Mouse (Mus musculus) ovary, postnatal 14 days (tissue): Measurements from ENCODE around the gene Rgs8.

Experiments
- DNase-seq: peaks from one replicate; pipeline ENCODE4 v3.0.0; 2022; ENCODE audit warnings: low spot score

Gene Rgs8

DNA sequence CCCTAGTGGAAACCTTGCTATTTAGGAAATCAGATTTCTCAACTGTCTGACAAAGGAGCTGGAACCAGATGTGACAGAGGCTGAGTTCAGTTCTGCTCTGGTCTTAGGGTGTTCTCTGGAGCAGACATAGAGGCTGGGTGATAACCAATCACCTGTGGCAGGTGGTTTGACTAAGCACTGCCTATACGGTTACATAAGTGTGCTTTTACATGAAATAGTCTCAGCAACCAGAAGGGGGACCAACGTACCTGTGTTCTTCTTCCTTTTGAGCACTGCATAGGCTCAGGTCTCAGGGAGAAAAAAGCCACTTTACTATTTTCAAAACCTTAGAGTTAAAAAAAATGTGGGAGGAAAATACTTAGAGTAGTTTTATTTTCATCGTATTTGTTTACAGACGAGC is 22.8 kb downstream of the Rgs8 start:
- no peak for DNase-seq

DNA sequence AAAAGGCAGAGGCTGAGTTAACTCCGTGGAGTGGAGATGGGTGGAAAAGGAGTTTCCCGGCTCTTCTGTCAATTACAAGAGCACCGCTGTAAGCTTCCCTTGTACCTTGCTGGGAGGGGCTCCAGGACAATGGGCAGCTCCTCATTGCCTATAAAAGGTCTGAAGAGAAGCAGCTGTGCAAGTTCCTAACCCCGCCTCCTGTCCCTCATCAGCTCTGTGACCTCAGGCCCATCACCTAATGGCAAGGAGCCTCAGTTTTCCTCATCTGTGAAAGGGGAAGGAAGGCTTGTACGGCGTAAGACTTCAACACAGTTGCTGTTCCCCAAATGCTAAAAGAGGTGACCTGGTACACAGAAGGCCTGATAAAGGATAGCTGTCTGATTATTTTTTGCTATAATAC is 24.8 kb downstream of the Rgs8 start:
- no peak for DNase-seq

DNA sequence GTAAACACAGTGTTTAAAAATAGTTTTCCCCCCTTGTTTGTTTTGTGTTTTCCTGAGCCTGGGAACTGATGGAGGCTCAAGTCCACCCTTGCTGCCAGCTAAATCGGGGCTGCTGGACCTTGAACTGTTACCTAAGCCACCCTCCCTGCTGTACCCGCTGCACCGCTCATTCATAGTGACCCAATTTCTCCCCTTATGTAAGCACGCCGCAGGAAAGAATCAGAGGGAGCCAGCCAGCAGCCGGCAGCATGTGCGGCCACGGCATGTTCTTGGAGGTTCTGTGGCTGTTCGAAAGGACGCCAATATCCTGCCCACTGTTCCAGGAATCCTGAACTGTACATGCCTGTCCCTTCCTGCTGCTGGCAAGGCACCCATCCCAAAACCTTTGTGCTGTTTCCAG is 26.3 kb downstream of the Rgs8 start:
- DNase-seq = no peak

DNA sequence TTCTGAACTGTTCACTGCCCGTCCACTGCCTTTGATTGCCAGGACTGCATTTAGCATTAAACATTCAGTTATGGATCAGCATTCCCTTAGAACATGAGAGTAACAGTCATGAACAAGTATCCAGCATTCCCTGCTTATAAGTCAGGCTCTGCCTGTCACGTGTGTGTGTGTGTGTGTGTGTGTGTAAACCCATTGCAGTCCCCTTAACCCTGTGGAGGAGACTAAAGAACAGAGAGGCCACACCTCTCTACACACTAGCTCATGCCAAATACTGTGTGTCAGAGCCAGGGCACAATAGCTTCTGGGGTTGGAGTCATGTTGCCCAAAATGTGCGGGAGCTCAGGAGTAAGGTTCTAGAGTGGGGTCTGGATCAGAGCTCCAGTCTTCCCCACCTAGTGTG is 26.8 kb downstream of the Rgs8 start:
- no peak for DNase-seq

DNA sequence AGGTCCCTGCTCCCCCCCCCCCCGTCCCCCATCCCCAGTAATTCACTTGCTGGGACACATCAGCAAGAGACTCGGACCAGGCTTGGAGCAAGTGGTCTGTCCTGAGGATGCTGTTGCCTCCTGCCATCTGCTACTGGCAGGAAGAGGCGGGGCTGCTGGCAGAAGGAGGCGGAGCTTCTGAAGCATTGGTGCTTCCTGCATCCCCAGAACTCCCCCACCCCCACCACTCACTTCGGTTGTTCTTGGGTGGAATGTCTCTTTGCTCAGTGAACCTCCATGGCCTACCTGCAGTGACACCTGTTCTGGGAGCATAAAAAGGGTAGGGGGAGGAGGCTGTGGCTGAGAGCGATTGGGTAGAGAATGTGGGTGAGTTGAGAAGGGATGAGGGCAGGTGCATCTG is 27.5 kb downstream of the Rgs8 start:
- no peak for DNase-seq

DNA sequence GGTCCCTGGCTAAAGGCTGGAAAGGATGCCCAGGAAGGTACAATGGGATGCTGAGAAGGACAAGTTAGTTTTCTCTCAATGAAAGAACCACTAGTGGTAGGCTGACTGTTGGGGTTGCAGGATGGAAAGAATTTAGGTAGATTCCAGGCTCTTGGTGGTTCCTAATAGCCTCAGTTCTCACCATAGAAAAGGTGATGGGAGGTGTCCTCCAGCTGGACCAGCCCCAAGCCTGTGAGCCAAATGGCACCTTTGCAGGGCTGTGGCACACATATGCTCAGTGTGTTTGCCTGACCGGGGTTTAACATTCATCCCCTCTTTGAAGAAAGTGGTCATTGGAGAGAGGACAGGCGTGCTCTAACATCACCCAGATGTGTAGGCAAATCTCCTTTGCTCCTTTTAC is 28.2 kb downstream of the Rgs8 start:
- no peak for DNase-seq

DNA sequence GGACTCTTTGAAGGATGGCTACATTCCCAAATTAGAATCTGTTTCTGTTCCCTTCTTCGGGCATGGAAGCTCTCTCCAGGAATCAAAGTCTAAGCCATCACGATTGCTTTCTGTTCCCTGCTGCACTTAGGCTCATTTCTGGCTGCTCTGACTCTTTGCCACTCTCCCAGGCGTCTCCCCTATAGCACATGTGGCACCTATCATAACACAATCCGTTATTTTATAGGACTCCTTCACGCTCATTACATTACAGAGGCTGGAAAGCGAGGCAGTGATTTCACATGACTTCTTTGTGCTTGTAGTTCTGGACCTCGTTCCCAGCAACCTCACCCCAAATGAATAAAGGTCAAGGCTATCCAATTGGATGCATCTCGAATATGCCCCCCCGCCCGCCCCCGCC is 30.4 kb downstream of the Rgs8 start:
- DNase-seq = no peak

DNA sequence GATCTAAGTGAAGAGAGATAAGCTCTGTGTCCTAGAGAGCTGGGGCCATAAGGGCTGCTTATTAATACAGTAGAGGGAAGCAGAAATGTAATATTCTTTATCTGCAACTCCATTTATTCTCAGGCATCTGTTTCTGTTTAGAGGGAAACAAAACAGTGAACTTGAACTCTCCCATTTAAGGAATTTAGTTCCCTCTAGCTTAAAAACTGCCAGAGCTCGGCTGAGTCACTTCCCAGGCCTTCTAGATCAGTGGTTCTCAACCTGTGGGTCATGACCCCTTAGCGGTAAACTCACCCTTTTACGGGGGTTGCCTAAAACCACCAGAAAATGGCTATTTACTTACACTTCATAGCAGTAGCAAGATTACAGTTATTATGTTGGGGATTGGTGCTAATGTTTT is 32.8 kb downstream of the Rgs8 start:
- no peak for DNase-seq

DNA sequence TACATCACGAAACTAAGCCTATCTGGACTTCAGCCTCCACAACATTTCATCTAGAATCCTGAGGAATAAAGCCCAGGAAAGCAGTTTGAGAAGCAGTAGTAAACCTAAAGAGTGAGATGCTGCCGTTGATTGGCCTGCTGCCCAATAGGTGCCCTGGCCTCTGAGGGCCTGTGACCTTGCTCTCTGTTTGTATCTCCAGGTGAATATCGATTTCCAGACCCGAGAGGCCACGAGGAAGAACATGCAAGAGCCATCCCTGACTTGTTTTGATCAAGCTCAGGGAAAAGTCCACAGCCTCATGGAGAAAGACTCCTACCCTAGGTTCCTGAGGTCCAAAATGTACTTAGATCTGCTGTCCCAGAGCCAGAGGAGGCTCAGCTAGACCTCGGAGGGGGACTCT is 39.7 kb downstream of the Rgs8 start:
- DNase-seq = no peak

DNA sequence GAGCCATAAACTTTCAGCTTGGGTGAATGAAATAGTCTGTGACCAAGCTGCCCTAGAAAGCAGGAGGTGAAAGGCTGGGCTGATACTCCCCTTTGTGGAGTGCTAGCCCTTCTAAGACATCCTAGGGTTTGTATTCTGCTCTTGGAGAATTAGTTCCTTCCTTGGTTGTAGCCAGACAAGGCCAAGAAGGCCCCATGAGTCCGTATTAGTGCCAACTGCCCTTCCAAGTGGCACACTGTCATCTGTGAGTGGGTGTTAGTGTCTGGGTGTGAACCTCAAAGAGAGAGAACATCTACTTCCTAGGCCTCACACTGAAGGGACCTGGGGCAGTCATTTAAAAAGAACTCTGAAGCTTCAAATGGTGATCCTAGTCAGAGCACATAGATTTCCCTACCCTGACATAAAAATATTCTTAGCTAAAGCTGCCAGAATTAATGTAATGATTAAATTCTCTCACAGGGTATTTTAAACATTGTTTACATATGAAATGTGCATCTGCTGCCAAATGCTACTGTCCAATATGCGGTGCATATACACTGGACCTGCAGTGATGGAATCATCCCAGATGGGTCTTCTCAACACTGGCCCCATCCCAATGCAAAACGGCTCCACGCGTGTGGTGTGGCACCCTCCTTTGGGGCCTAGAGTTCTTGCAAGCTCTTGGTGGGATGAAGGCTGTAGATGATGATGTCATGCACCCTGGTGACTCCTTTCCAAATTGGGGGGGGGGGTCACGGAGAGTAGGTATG is 41.7 kb downstream of the Rgs8 start:
- no peak for DNase-seq

DNA sequence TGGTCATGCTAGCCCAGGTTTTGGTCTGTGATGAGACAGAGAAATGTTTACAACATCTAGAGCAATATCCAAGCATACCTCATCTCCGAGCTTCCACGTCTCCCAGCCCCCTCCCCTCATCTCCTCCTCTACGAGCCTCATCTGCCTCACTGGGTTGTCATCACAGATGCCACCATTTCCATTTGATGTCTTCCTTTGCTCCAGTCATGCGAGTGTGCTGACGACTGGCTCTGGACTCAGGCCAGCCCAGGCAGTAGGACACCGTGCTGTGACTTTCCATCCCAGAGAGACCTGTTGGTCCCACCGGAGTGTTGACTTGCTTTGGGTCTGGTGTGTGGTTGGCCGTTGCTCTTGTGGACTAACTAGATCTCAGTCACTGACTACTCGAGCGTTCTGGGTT is 42.6 kb downstream of the Rgs8 start:
- no peak for DNase-seq

DNA sequence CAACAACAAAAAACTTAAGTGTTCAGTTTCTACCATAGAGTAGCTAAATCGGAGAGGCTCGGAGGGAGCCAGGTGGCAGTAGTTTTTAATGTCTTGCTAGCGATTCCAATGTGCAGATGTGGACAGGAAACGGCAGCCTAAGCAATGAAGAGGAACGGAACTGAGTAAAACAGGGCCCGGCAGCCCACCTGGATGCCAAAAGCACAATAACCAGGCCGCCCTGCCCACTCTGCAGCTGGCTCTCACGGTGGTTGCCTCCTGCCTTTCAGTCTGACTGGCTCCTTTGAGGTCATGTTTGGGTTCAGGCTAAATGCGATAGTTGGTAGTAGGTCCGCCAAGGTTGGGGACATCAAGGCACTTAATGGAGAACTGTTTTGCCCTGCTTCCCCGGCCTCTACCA is 43.3 kb downstream of the Rgs8 start:
- no peak for DNase-seq

DNA sequence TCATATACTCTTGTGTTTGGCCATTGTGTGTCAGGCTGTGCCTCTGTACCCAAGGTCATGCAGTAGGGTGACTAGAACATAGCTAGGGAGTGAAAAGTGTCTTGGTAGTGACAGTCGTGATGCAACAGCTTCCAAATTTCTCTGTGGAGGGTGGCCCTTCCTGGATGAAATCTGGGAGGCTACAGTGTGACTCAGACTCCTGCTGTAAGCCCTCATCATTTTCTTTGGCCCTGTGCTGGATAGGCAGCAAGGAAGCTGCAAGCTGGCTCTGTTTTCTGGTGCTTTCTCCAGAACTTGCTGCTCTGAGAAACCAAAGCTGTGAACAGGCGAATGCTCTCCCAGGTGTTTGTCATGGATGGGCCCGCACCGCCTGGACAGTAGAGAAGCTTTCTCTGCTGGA is 43.7 kb downstream of the Rgs8 start:
- DNase-seq = no peak

DNA sequence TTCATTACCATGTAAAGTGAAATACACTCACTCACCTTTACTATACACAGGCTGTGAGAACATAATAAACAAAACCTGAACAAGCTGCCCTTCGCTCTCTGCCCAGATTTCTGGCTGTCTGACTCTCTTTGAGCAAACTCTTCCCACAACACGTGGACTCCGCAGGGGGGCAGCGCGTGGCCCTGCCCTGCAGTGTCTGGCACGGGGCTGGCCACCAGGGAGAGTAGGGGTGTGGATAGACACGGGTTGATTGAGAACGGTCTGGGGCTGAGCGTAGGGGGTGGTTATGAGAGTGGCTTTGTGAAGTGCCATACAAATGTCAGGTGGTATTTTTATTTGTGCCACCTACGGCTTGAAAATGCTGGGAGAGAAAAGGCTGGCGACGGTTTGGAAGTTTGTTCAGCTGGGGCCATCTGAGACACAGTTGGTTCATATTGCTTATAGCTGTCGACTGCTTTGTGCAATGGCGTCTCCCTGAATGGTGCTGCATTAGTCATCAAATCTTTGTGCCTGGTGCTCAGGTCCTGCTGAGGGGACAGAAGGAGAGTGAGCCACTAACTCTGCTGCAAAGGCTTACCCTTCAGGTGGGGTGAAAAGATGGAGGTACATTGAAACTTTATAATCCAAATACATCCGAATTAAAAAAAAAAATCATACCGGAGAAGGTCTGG is 44.9 kb downstream of the Rgs8 start:
- no peak for DNase-seq

DNA sequence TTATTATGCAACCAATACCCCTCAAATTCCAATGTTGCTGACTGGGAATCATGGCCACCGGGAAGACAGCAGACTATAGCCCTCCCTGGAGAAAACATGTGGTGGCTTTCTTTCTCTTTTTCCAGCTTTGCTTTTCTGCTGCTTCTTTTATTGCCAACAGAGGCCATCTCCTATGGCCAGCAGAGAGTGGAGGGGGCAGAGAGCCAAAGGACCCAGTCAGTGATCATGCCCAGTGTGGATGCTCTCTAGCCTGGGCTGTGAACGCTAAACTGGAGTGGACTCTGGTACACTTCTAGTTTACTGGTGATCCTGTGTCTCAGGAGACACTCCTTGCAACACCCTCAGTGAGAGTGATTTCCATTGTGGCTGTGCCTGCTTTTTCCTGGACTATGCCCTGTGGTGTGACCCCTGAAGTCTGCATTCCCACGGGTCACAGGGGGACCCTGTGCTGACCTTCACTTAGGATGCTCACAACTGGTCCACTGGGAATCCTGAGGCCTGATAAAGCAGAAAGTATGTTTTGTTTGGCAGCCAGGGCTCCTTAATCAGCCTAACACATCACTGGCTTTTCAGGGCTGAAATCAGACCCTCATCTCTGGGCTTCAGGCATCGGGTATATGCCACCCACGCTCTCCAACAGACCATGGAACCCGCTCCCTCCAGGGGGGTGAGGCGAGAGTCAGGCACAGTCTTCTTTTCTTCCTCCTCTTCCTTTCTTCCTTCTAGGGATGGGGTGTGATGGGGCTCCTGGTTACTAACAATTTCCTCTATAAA is 45.7 kb downstream of the Rgs8 start:
- DNase-seq = no peak

DNA sequence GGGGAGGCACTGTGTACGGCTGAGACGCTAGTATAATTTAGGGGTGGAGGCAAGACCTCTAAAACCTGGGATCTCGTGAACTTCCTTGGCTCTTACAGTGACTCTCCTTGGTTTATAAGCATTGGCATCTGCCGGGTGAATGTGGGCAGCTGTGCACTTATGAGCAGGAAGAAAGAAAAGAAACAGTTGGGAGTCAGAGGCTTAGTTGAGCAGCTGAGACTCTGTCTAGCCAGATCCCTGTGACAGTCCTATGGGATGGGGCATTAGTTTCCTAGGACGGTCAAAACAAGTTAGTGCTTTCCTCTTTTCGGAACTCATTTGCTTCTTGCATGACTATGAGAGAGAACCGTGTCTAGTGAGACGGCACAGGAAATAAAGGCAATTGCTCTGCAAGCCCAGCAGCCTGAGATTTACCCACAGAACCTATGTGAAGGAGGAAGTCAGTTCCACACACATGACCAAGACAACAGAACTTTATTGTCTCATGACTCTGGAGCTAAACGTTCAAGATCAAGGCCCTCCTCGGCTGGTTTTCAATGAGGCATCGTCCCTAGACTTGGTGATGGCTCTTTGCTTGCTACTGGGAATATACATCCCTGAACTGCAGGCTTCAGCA is 47.7 kb downstream of the Rgs8 start:
- no peak for DNase-seq

DNA sequence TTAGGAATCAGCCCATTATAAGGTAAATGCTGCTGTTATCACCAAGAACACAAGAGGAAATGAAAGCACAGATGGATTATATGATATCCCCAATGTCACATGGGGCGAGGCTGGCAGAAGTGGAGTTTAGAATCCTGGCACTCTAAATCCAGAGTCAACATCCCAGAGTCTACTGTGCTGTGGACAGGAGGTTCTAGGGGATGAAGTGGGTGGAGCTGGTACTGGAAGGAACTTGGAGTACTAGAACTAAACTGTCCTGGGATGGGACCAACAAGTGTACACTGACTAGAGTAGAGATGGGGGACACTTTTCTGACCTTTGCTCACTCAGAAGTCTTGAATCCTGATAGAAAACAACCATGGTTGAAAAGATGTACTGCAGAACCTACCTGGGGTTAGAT is 48.6 kb downstream of the Rgs8 start:
- DNase-seq = no peak

DNA sequence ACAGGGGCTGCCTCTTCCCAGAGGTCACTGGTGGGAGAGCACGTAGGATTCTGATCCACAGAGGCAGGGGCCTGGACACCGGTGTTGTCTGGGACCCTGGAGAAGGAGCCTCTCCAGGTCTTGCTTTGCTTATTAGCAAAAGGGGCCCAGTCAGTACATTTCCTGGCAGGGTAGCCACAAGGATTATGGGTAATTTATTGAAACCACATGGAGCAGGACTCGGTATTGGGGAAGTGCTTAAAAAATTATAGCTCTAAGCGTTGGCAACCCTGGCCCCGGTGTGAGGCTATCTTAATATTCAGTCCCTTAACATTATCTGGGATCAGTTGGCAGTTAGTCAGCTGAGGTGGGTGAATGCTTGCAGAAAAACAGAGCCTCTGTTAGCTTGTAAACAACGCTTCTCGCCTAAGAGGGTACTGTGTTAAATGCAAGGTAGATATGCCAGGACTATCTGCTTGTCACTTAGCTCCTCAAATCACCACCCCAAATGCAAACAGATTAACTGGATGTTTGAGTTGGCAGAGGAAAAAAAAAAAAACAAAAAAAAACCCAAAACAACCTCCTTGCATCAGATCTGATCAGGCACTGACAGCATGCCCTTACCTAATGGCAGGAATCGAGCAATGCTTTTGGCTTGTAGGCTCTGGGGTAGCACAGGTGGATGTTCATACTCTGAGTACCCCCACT is 49.5 kb downstream of the Rgs8 start:
- DNase-seq = no peak

DNA sequence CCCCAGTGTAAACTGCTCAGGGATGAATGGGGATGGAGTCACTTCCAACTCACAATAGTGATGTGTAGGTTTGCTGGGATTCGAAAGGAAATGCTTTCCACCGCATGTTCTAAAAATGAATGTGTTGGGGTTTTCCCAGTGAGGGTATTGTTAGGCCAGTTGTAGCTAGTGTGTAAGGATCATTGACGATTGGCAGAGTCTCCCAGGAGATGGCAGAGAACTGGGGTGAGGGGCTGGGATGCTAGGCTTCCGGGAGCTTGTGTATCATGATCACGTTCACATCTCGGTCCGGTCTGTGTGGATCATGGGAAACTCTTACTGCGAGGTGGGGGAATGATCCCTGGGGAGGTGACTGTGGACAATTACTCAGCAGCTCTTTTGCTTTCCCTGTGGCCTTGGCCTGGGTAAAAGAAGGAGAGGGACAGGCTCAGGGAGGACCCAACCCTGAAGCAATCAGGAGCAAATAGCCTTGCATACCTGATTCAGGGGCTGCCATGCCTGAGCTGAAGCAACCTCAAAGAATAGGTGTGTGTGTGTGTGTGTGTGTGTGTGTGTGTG is 50.1 kb downstream of the Rgs8 start:
- no peak for DNase-seq

DNA sequence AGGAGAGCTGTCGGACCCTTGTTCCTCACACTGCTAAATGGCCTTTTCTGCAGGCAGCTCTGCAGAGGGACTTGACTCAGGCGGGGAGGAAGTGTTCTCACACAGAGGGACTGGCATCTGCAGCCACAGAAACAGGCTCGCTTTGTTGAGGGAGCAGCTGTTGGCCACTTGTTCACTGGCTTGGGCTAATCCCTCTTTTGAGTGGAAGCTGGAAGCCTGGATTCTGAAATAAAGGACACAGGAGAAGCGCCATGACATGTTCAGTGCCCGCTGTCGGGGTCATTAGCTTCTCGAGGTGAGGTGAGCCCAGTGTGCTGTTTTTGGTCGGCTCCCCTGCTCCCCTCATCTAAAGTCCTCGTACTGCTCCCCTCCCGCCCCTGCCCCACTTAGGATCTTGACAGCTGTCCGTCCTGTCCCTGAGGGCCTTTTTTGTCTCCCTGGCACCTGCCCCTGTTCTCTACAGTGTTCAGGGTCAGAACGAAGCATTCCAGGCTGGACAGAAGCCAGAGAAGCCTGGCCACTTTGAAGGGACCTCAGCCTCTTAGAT is 50.7 kb downstream of the Rgs8 start:
- no peak for DNase-seq

DNA sequence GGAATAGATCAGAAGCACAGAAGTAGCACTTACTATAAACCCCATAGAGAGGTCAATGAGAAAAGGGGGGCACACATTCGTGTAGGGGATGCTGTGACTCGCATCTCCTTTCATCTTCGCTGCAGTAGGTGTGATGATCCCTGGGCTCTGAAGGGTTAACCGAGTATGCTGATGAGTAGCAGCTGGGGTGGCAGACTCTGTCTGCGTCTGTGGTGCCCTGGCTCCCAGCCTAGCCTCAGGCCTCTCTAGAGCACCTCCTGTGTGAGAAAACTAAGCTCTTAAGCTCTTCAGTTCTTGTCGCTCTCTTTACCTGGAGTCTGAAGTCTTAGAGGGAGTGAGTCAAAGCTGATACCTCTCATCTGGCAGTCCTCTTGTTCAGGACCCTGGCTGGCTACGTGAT is 51.3 kb downstream of the Rgs8 start:
- DNase-seq = no peak

DNA sequence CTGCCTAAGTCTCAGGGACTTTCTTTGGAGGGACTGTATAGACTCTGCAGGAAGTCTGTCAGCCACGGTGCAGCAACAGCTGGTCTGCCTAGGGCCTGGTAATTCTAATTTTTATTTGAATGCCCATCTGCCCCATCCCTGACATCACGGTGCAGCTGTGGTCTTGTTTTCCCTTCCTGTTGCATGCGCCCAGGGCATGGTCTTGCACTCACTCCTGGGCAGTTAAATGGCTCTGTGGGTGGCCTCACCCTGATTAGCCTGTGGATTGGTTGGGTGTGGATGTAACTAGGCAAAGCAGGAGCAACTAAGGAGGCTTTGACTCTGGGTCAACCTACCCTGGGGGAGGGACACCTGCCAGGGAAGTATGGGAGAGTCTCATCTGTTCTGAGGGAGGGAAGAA is 52.2 kb downstream of the Rgs8 start:
- no peak for DNase-seq
